Mouse (Mus musculus) ovary, postnatal 10 days (tissue): ENCODE measurements around the gene Pde4dip.

Source experiments
- DNase-seq: peaks from one replicate; pipeline ENCODE4 v3.0.0; 2022; ENCODE audit warnings: low spot score

The Pde4dip gene

GRCm38 (mm10) chr3:97900516-97901490 lies 12.3 kb upstream of the Pde4dip start, which contains the start of gene Sec22b:
Gene Sec22b, plus strand, starts transcription at chr3:97901190.
- peak; percentile 78 for DNase-seq

DNA sequence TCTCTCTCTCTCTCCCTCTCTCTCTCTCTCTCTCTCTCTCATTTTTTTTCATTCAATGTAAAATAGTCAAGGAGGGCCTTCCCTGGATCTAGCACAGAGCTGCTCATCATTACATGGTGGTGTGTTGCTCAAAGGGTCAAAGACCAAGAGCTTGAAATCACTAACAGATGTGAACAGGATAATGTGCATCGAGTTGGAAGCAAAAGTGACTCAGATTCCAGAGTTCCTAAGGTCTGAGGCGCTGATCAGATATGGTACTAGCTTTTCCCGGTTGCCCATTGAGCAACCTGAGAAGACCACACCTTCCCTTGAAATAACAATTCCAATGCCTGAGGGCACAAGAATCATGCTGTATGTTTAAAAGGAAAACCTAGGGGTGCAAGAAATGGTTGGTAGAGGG lies 9.9 kb upstream of the Pde4dip start:
- DNase-seq, result no peak

- DNase-seq, result no peak
Observed at GRCm38 (mm10) chr3:97894695-97895094, 6.2 kb upstream of the Pde4dip start.

GRCm38 (mm10) chr3:97890205-97890604 lies 1.7 kb upstream of the Pde4dip start:
- DNase-seq, result no peak

GRCm38 (mm10) chr3:97887785-97888167 lies 731 bp downstream of the Pde4dip start:
- no peak for DNase-seq

- no peak for DNase-seq
Observed at GRCm38 (mm10) chr3:97881576-97881975, 6.9 kb downstream of the Pde4dip start.

DNA sequence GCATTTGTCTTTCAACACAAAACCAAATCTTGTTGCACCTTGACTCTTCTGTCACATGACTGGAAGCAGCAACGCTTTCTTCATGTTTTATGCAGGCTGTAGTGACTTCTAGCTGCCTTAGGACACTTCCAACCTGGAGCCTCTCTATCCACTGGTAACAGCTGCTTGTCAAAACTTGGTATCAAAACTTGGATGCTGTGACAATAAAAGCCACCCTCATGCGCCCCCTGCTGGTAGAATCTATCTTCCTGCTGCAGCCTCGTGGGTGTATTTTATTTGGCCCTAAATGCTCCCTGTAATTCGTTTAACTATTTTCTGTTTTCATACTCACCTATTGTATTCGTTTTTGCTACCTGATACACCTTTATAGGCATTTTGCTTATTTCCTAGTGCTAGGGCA lies 9.3 kb downstream of the Pde4dip start:
- DNase-seq, result peak; percentile 56

- no peak for DNase-seq
Observed at GRCm38 (mm10) chr3:97876259-97876658, 12.2 kb downstream of the Pde4dip start.

DNA sequence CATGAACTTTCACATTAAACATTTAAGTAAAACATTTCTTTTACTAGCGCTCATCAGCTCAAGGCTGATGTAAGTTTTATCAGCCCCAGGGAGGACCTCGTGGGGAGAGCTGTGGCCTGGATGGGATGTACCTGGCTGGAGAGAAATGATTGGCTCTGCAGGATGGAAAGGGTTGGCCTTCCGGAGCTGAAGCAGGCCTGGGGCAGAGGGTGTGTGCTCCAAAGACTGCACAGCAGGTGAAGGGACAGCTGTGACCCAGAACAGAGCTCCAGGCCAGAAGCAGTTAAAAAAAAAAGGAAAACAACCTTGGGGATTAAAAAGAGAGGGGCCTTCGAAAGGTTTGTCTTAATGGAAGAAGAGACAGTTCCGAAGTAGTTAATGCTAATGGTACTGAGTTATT lies 13.7 kb downstream of the Pde4dip start:
- no peak for DNase-seq

DNA sequence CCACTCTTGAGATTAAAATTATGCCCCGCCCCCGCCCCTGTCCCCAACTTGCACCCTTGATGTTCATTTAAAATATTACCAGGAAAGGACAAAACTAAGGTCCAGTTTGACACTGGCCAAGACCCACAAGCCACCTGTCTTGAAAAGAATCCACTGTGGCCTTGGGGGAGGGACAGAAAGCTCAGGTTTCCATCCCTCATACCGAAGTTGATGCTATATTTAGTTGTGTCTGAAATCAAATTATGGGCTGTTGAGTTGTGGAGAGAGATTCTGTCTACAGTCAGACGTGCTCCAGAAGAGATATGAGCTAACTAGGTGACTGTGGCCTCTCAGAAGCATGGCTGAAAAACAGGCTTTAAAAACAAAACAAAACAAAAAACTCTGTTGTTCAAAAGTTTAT lies 18.8 kb downstream of the Pde4dip start:
- no peak for DNase-seq

DNA sequence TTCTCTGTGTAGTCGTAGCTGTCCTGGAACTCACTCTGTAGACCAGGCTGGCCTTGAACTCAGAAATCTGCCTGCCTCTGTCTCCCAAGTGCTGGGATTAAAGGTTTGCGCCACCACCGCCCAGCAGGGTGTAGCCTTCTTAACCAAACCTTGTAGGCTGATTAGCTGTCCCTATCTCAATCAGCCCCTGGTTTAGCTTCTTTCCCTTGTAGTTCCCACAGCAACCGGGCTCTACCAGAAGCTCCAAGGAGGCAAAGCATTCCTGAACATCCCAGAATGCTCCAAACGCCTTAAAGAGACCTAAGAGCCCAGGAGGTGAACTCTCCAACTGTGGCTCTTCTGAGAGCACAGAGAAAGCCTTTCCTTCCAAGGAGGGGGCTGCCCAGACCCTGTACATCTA lies 19.8 kb downstream of the Pde4dip start:
- no peak for DNase-seq

GRCm38 (mm10) chr3:97868024-97868689 lies 20.4 kb downstream of the Pde4dip start:
- DNase-seq, result no peak

- no peak for DNase-seq
Observed at GRCm38 (mm10) chr3:97867221-97868023, 21.1 kb downstream of the Pde4dip start.

- no peak for DNase-seq
Observed at GRCm38 (mm10) chr3:97866696-97867095, 21.8 kb downstream of the Pde4dip start.

GRCm38 (mm10) chr3:97860820-97861451 lies 27.6 kb downstream of the Pde4dip start:
- DNase-seq, result no peak

- DNase-seq, result no peak
Observed at GRCm38 (mm10) chr3:97859400-97859799, 29.1 kb downstream of the Pde4dip start.

DNA sequence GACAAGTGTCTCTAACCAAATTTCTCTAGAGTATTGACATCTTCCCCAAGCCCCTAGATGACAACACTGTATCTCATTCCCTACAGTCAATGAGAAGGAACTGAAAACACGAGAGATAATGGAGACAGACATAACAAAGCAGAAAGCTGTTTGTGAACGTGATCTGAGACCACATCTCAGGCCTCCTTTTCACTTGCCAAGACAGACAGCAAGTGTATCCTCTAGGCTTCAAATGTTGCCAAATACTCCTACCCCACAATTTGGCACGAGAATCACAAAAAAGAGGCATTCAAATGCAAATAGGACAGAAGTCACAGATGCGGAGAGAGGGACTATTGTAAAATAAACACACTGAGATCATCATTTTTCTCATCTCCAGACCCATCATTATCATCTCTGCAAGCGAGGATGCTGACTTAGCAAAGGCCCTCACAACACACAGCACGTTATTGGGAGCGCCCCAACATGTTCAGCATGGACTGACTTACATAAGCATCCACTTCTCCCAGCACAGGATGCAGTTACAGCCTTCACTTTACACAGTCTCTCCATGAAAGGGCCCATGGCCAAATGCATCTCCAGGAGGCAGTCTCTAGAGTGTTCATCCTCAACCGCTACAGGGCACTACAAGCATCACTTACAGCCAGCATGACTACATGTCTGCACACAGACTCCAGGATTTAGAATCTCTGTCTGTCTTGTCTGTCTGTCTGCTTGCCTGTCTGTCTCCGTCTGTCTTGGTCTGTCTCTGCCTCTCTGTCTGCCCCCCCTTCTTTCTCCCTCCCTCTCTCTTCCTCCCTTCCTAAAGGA lies 33.7 kb downstream of the Pde4dip start:
- no peak for DNase-seq

GRCm38 (mm10) chr3:97851803-97852202 lies 36.7 kb downstream of the Pde4dip start:
- DNase-seq, result no peak

GRCm38 (mm10) chr3:97847626-97848025 lies 40.9 kb downstream of the Pde4dip start:
- DNase-seq, result no peak

DNA sequence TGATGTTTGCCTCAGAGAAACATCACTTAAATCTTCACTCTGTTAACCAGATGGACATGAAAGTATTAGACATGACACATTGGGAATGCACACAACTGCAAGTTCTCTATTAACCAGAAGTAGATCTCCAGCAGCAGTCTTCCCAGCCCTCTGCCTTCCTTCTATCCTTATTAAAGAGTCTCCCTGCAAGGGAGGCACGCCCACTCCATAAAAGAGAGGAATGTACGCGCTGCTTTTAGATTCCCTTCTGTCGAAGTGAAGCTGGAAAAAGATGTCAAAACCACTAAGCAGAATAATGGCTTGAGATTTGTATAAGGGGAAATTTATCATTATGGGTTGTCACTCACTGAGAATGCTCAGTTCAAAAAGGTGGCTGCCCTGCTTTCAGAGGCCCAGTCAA lies 42.1 kb downstream of the Pde4dip start:
- DNase-seq, result no peak

DNA sequence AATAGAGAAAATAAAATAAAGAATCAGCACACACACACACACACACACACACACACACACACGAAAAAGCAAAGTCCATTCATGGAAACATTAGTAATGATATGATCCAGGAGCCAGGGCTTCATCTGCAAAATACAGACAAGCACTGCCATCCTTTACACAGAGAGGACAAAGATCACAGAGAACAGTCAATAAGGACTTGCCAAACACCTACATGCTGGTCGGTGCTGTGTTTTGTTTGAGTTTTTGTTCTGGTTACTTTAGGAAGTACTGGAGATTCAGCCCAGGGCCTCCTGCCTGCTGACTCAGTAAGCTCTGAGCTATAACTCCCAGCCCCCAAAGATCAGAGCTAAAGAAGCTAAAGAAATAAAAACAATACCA lies 43.7 kb downstream of the Pde4dip start:
- DNase-seq, result no peak
